8 mouse cellular contexts compared by ENCODE assay signal in the genomic region with DNA sequence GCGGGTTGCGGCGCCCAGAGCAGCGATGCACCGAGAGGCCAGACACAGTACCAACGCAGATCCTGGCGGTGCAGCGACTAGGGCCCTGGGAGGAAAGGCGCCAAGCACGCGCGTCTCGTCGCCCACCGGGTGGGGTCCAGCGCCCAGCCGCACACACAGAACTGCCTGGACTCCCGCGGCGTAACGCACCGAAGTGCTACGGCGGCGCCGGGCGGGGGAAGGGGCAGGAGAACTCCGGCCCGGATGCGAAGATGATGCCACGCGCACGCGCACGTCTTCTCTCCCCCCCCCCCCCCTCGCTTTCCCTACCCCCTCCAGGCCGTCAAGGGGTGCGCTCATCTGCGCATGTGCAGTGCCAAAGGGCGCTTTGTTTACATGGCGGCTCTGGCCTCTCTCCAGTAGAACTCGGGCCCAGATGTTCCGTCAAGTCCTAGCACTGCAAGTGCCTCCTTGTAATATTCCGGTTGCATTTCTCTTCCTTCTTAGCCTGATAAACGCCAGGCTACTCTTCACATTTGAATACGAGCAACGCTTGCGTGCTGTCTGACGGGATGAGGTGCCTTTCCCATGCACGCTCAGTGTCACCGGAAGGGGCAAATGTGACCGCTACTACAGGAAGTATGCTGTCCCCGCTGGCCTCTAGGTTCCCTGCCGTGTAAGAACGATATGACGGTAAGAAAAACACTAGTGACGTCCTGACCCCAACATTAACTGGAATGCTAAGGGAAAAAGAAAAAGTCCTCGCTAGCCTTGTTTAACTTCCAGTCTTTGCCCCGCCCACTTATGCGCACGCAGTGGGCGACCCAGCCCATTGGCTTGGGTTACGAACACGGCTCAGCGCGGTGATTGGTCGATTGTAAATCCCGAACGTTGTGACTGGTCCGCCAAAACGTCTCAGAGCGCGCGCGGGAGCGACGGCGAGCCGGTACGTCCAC. TPM values are rescaled to one million over a fixed set of nuclear protein-coding genes. Genes with fewer than 3 reads are reported as not detected.
DNase-seq lines count a peak whose midpoint lies in the region; ATAC-seq and TF ChIP-seq lines count a peak whose summit lies in the region.

A gene (minus strand): TSS at position 238 of the 935 bp plus-strand sequence.
A gene (plus strand): TSS at position 348 of the 935 bp plus-strand sequence.

- TF ChIP-seq CTCF in liver, embryonic 14.5 days (IDR thresholded peaks at IDR 0.05; ENCODE audit: low read depth) = peak; percentile 39
- peak; percentile 21; the same call in 1 of the 2 replicates for TF ChIP-seq CTCF in stomach, postnatal 0 days (IDR thresholded peaks at IDR 0.05; ENCODE audit: low read depth)

- peaks cover 39% of the 10 kb centered on the region for H3K4me1 ChIP-seq in forebrain, embryonic 10.5 days
- peaks cover 44% of the 10 kb centered on the region for H3K4me1 ChIP-seq in heart, embryonic 15.5 days (replicated peaks)
- H3K4me1 ChIP-seq in liver, embryonic 14.5 days (replicated peaks; ENCODE audit: control insufficient read depth in 2 of 2, insufficient read depth in 2 of 2, low read length in 1 of 2) = peaks cover 19 to 21% of the 10 kb centered on the region in 2 experiments; a peak in 3 of 4 replicates
- peaks cover 18% of the 10 kb centered on the region for H3K4me1 ChIP-seq in neural tube, embryonic 11.5 days (ENCODE audit: control insufficient read depth, insufficient read depth, low read length)
- peaks cover 7% of the 10 kb centered on the region; the same call in 1 of the 2 replicates for H3K4me1 ChIP-seq in stomach, postnatal 0 days (replicated peaks; ENCODE audit: control insufficient read depth, insufficient read depth)

- DNase-seq in CD8-positive naive resting alpha-beta T cell, adult 2 months (ENCODE audit: low read depth in 2 of 2, low spot score in 2 of 2) = peak; percentile 92 to 95
- peak; percentile 95 for DNase-seq in c-Kit-positive CD71-negative TER-119-negative erythroid progenitor cells, embryonic 14.5 days (ENCODE audit: low read depth)
- DNase-seq in forebrain, embryonic 10.5 days (ENCODE audit: extremely low spot score, low spot score) = peak; percentile 96
- peak; percentile 99 for DNase-seq in kidney, postnatal 25 days
- DNase-seq in liver, embryonic 14.5 days (ENCODE audit: low read depth in 3 of 3, low spot score in 3 of 3) = peak; percentile 96 to 97 (median 96)
- peak; percentile 99 for DNase-seq in neural tube, embryonic 11.5 days (ENCODE audit: low spot score)
- DNase-seq in stomach, postnatal 0 days (ENCODE audit: low spot score) = peak; percentile 97

- H3K9me3 ChIP-seq in forebrain, embryonic 10.5 days = no peaks in the 10 kb centered on the region
- H3K9me3 ChIP-seq in heart, embryonic 15.5 days (replicated peaks) = no peaks in the 10 kb centered on the region
- H3K9me3 ChIP-seq in liver, embryonic 14.5 days (ENCODE audit: control insufficient read depth, low read length) = no peaks in the 10 kb centered on the region
- no peaks in the 10 kb centered on the region for H3K9me3 ChIP-seq in neural tube, embryonic 11.5 days (ENCODE audit: control insufficient read depth, low read length)
- no peaks in the 10 kb centered on the region for H3K9me3 ChIP-seq in stomach, postnatal 0 days (ENCODE audit: control insufficient read depth, low read length)

- no peak for TF ChIP-seq EP300 in liver, embryonic 14.5 days (IDR thresholded peaks at IDR 0.05; ENCODE audit: low read depth)
- TF ChIP-seq EP300 in stomach, postnatal 0 days (optimal IDR thresholded peaks at IDR 0.05) = no peak

- peak within 1 kb of the TSS; percentile 99 for H3K4me3 ChIP-seq in forebrain, embryonic 10.5 days
- H3K4me3 ChIP-seq in heart, embryonic 15.5 days = peak within 1 kb of the TSS; percentile 100
- H3K4me3 ChIP-seq in liver, embryonic 14.5 days (ENCODE audit: insufficient read depth in 1 of 2, low read depth in 2 of 2, low read length in 2 of 2) = peak within 1 kb of the TSS; percentile 91 to 93
- peak within 1 kb of the TSS; percentile 97 for H3K4me3 ChIP-seq in neural tube, embryonic 11.5 days (ENCODE audit: low read depth, low read length)
- H3K4me3 ChIP-seq in stomach, postnatal 0 days (ENCODE audit: low read depth, low read length) = peak within 1 kb of the TSS; percentile 95

- WGBS in forebrain, embryonic 10.5 days = under 1% methylated on average over 72 of the region's 80 CpGs
- WGBS in heart, embryonic 15.5 days = under 1% methylated on average over 79 of the region's 80 CpGs
- under 1% methylated on average over 78 of the region's 80 CpGs for WGBS in liver, embryonic 14.5 days (ENCODE audit: insufficient replicate concordance)
- WGBS in neural tube, embryonic 11.5 days = 1% methylated on average over 61 of the region's 80 CpGs
- under 1% methylated on average over 73 of the region's 80 CpGs for WGBS in stomach, postnatal 0 days

- no peaks in the 10 kb centered on the region for H3K27me3 ChIP-seq in forebrain, embryonic 10.5 days (ENCODE audit: poor library complexity, severe bottlenecking)
- H3K27me3 ChIP-seq in heart, embryonic 15.5 days = no peaks in the 10 kb centered on the region
- no peaks in the 10 kb centered on the region for H3K27me3 ChIP-seq in liver, embryonic 14.5 days (ENCODE audit: control insufficient read depth, insufficient read depth, low read length)
- no peaks in the 10 kb centered on the region for H3K27me3 ChIP-seq in neural tube, embryonic 11.5 days (ENCODE audit: control insufficient read depth, insufficient read depth, low read length)
- H3K27me3 ChIP-seq in stomach, postnatal 0 days (ENCODE audit: control insufficient read depth, insufficient read depth, low read length) = no peaks in the 10 kb centered on the region

- peak within 1 kb of the TSS; percentile 95 for H3K27ac ChIP-seq in forebrain, embryonic 10.5 days
- peak within 1 kb of the TSS; percentile 94 for H3K27ac ChIP-seq in heart, embryonic 15.5 days
- H3K27ac ChIP-seq in liver, embryonic 14.5 days = peak within 1 kb of the TSS; percentile 52
- H3K27ac ChIP-seq in neural tube, embryonic 11.5 days (ENCODE audit: low read depth, low read length) = peak within 1 kb of the TSS; percentile 87
- H3K27ac ChIP-seq in stomach, postnatal 0 days (replicated peaks) = peak within 1 kb of the TSS; percentile 97

- H3K9ac ChIP-seq in heart, embryonic 15.5 days = peak within 1 kb of the TSS; percentile 97
- peak within 1 kb of the TSS; percentile 92 for H3K9ac ChIP-seq in liver, embryonic 14.5 days (replicated peaks)
- H3K9ac ChIP-seq in neural tube, embryonic 11.5 days (ENCODE audit: low read length) = peak within 1 kb of the TSS; percentile 90
- peak within 1 kb of the TSS; percentile 90 for H3K9ac ChIP-seq in stomach, postnatal 0 days (ENCODE audit: low read length)

- H3K4me2 ChIP-seq in heart, embryonic 15.5 days = peak within 1 kb of the TSS; percentile 93
- H3K4me2 ChIP-seq in liver, embryonic 14.5 days (ENCODE audit: low read depth) = peak within 1 kb of the TSS; percentile 89
- peak within 1 kb of the TSS; percentile 94 for H3K4me2 ChIP-seq in neural tube, embryonic 11.5 days (ENCODE audit: low read depth)
- peak within 1 kb of the TSS; percentile 93 for H3K4me2 ChIP-seq in stomach, postnatal 0 days (replicated peaks; ENCODE audit: low read depth)

- peak; percentile 95 for ATAC-seq in heart, embryonic 15.5 days (replicated peaks; ENCODE audit: insufficient number of reproducible peaks, insufficient read depth, low FRiP score, low read depth)
- peak; percentile 92 for ATAC-seq in liver, embryonic 14.5 days (ENCODE audit: insufficient read depth)
- ATAC-seq in neural tube, embryonic 11.5 days (ENCODE audit: insufficient read depth, low FRiP score, low TSS enrichment) = peak; percentile 95
- ATAC-seq in stomach, postnatal 0 days (ENCODE audit: low FRiP score, low TSS enrichment) = peak; percentile 96

- H3K36me3 ChIP-seq in forebrain, embryonic 10.5 days (replicated peaks) = peaks cover 4% of the 10 kb centered on the region; the same call in 1 of the 2 replicates
- H3K36me3 ChIP-seq in heart, embryonic 15.5 days = no peaks in the 10 kb centered on the region
- no peaks in the 10 kb centered on the region; the same call in 1 of the 2 replicates for H3K36me3 ChIP-seq in liver, embryonic 14.5 days (replicated peaks; ENCODE audit: control insufficient read depth, insufficient read depth, low read depth)
- H3K36me3 ChIP-seq in neural tube, embryonic 11.5 days (ENCODE audit: control insufficient read depth, insufficient read depth, low read length) = no peaks in the 10 kb centered on the region
- H3K36me3 ChIP-seq in stomach, postnatal 0 days (ENCODE audit: control insufficient read depth, insufficient read depth, low read length) = no peaks in the 10 kb centered on the region

RNA-seq across cellular contexts. Expression of the first gene that starts in this region (rescaled TPM):
- 35.8 and 36.2 TPM in 2 replicates for polyA plus RNA-seq in forebrain, embryonic 10.5 days (2016; fragmentation: Nextera tagmentation; extraction: Ambion mirVana)
- 19.0 and 22.8 TPM in 2 replicates for polyA plus RNA-seq in heart, embryonic 15.5 days (2015; fragmentation: Nextera tagmentation; extraction: Ambion mirVana)
- polyA plus RNA-seq in liver, embryonic 14.5 days (2012; rRNA removed) = 5.3 and 8.3 TPM in 2 replicates
- polyA plus RNA-seq in liver, embryonic 14.5 days (2014; fragmentation: Nextera tagmentation; extraction: Ambion mirVana) = 8.0 and 9.5 TPM in 2 replicates
- 62.6 and 63.5 TPM in 2 replicates for polyA plus RNA-seq in neural tube, embryonic 11.5 days (2014; fragmentation: Nextera tagmentation; extraction: Ambion mirVana)
- polyA plus RNA-seq in stomach, postnatal 0 days (2015; fragmentation: Nextera tagmentation; extraction: Ambion mirVana) = 18.0 and 19.6 TPM in 2 replicates

RNA-seq across cellular contexts. Expression of the second gene that starts in this region (rescaled TPM):
- polyA plus RNA-seq in forebrain, embryonic 10.5 days (2016; fragmentation: Nextera tagmentation; extraction: Ambion mirVana) = 38.7 and 40.7 TPM in 2 replicates
- polyA plus RNA-seq in heart, embryonic 15.5 days (2015; fragmentation: Nextera tagmentation; extraction: Ambion mirVana) = 16.7 and 20.1 TPM in 2 replicates
- polyA plus RNA-seq in liver, embryonic 14.5 days (2012; rRNA removed) = 39.7 and 40.1 TPM in 2 replicates
- 33.7 and 39.7 TPM in 2 replicates for polyA plus RNA-seq in liver, embryonic 14.5 days (2014; fragmentation: Nextera tagmentation; extraction: Ambion mirVana)
- polyA plus RNA-seq in neural tube, embryonic 11.5 days (2014; fragmentation: Nextera tagmentation; extraction: Ambion mirVana) = 36.8 and 42.4 TPM in 2 replicates
- polyA plus RNA-seq in stomach, postnatal 0 days (2015; fragmentation: Nextera tagmentation; extraction: Ambion mirVana) = 6.8 and 7.5 TPM in 2 replicates

Comparison
In these comparisons a context has a peak if more than half of its experiments do, and no peak if none do; other contexts are left out.
1. Peak in every context shown above with its lines: DNase-seq, ATAC-seq, H3K4me3 ChIP-seq and H3K27ac ChIP-seq.